Mouse (Mus musculus) Muller cell, postnatal 12 days (primary cell): ENCODE measurements around the gene Fam129b.
"Not testable (repeated sequence)": the region's sequence is repeated elsewhere in the genome, so short reads cannot be mapped to it uniquely, and the experiment has no call there.

Source experiments
- DNase-seq: peaks from one replicate; pipeline ENCODE4 v3.0.0-alpha.2; 2015; ENCODE audit errors: inconsistent ontology term

The Fam129b gene

GRCm38 (mm10) chr2:32875675-32876489 is at the start of gene Fam129b:
Gene Fam129b, plus strand, starts transcription at chr2:32876114.
- peak; percentile 98 for DNase-seq

- DNase-seq = no peak
Observed at GRCm38 (mm10) chr2:32828979-32829676, 46.8 kb upstream of the Fam129b start.

- no peak for DNase-seq
Observed at GRCm38 (mm10) chr2:32834496-32834895, 41.4 kb upstream of the Fam129b start.

GRCm38 (mm10) chr2:32835588-32835987 is 40.3 kb upstream of the Fam129b start:
- DNase-seq = no peak

- no peak for DNase-seq
Observed at GRCm38 (mm10) chr2:32838147-32838884, 37.6 kb upstream of the Fam129b start.

- DNase-seq = no peak
Observed at GRCm38 (mm10) chr2:32839261-32839660, 36.7 kb upstream of the Fam129b start.

- no peak for DNase-seq
Observed at GRCm38 (mm10) chr2:32841099-32841498, 34.8 kb upstream of the Fam129b start.

GRCm38 (mm10) chr2:32842558-32842957 is 33.4 kb upstream of the Fam129b start:
- no peak for DNase-seq

GRCm38 (mm10) chr2:32845572-32846100 is 30.3 kb upstream of the Fam129b start:
- no peak for DNase-seq

- peak; percentile 86 for DNase-seq
Observed at GRCm38 (mm10) chr2:32846101-32846804, 29.7 kb upstream of the Fam129b start.

- DNase-seq = peak; percentile 96
Observed at GRCm38 (mm10) chr2:32846805-32847467, 29.0 kb upstream of the Fam129b start, which contains the start of gene Stxbp1. Gene Stxbp1, minus strand, starts transcription at chr2:32847245.

- DNase-seq = no peak
Observed at GRCm38 (mm10) chr2:32847468-32847821, 28.5 kb upstream of the Fam129b start.

GRCm38 (mm10) chr2:32852156-32852555 is 23.8 kb upstream of the Fam129b start:
- no peak for DNase-seq

GRCm38 (mm10) chr2:32853716-32854115 is 22.2 kb upstream of the Fam129b start:
- DNase-seq = not testable (repeated sequence)

GRCm38 (mm10) chr2:32854206-32854605 is 21.7 kb upstream of the Fam129b start:
- DNase-seq = peak; percentile 92

GRCm38 (mm10) chr2:32855046-32855785 is 20.7 kb upstream of the Fam129b start:
- DNase-seq = no peak

- DNase-seq = no peak
Observed at GRCm38 (mm10) chr2:32855790-32856465, 20.0 kb upstream of the Fam129b start.

GRCm38 (mm10) chr2:32857584-32857983 is 18.3 kb upstream of the Fam129b start:
- peak; percentile 87 for DNase-seq

- DNase-seq = no peak
Observed at GRCm38 (mm10) chr2:32859010-32859621, 16.8 kb upstream of the Fam129b start.
